Mouse (Mus musculus) c-Kit-negative CD71-positive TER-119-positive erythroid progenitor cells, embryonic 14.5 days (primary cell): ENCODE results near the gene Zfp39.

Experiments
- DNase-seq: peaks from one replicate; pipeline ENCODE4 v3.0.0-alpha.2; 2013; ENCODE audit warnings: low read depth, low spot score

Gene Zfp39

DNA sequence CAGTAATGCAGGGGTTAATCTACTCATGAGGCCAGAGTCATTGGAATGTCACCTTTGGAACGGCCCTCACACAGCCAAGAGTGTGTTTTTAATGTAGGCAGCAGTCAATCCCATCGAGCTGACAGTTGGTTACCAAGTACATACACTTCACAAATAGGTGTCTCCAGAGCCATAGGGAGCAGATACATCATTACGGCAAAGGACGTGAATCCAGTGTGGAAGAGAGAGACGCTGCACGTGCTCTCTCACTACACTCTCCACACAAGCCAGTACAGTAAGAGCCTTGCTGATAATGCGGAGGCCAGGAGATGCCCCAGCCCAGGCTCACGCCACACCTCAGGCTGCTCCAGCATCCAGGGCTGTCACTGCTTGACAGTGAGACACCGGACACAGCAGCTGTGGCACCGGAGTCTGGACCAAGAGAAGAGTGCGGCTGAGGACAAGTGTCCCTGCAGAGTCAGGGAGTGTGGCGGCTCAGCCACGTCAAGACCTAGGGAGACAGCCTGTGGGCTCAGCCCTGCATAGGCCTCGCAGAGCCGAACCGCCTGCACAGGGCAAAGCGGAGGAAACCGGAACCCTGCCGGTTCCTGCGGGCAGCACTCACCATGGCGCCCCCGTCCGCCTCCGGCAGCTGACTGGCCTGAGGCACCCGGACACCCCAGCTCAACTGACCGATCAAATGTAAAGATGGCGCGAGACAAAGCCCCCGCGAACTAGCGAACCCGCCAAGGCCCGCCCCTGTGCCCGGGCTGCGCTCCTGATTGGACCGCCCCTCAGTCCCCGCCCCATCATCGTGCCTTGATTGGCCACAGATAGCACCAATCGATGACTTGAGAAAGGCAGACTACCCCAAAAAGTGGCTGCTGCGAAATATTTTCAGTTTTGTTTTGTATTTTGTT is at the start of gene Zfp39:
Zfp39 (minus strand) TSS at position 715 of the 899 bp plus-strand sequence.
- peak; percentile 92 for DNase-seq

DNA sequence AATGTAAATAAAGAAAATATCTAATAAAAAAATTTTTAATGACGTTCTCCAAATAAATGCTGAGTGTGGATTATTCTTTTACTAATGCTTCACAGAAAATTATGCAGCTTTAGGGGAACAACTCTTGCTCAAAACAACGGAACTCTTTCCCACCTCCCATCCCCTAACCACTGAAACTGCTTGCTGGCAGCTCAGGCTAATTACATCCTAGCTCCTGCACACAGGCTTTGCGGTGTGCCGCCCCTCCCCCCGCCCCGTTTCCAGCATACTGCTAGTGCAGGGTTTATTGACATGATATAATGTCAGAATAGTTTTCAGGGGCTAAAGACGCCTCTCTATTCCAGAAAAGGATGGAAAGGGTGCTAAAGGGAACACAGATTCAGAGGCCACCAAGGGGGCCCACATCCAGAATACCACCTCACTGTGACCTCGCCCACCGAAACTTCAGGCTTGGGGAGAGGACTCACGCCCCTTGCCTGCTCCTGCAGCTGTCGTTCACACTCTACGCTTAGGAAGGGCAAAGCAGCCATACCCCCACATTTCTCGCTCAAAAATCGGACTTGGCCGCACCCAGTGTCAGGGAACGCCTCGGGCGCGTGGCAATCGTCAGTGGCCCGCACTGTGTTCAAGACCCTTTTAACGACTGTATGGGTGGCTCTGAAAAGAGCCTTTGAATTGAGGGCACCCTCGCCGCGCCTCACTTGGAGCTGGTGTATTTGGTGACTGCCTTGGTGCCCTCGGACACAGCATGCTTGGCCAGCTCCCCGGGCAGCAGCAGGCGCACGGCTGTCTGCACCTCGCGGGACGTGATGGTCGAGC is 49.5 kb upstream of the Zfp39 start:
- no peak for DNase-seq

DNA sequence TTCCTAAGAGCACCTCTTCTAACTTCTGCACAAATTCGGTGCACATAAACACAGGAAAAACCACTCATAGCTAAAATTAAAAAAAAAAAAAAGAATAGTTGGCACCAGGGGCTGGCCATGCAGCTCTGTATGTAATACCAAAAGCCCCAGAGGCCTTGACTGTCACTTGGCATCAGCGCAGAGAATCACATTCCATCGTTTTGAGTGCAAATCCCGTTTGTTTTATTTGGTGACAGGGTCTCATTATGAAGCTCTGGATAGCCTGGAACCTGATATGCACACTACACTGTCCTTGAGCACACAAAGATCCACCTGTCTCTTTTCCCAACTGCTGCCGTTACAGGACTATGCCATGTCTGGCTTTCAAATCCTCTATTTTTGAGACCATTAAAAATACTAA is 47.2 kb upstream of the Zfp39 start:
- no peak for DNase-seq

DNA sequence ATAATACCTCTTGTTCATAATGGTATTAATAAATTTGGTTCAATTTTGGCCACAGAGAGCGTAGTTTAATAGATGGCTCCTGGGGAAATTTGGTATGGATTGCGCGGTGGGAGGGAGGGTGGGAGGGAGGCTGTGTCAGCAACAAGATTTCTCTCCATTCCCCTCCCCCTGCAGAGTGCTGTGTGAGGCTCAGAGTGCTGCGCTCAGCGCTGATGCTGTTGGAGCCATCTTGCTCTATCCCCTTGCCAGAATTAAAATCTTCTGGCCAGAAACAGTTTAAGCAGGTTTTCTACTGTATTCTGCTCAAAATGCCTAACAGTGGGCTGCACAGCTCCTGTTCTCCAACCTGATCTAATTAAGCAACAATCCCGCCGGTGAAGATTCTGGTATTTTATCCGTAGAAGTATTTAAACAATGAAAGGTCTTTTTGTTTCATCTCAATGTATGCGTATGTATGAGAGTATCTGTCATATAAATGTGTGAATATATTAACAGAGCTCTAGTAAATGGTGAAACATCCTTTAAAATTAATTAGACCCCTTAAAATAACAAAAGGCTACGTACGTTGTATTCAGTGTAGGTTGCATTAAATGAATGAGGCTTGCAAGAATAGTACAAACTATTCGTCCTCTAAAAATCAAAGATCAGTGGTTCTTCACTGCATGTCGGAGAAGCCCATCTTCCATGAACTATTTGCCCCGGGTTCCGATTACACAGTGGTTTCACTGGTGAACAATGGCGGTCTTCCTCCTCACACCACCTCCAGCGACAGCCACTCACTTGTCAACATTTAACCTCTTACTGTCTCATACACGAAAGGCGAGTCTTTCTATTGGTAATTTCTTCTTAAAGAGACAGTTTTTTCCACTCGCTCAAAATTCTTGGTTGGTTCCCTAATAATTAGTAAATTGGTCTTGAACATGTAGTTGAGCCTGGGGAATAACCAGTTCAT is 45.7 kb upstream of the Zfp39 start:
- DNase-seq: no peak

DNA sequence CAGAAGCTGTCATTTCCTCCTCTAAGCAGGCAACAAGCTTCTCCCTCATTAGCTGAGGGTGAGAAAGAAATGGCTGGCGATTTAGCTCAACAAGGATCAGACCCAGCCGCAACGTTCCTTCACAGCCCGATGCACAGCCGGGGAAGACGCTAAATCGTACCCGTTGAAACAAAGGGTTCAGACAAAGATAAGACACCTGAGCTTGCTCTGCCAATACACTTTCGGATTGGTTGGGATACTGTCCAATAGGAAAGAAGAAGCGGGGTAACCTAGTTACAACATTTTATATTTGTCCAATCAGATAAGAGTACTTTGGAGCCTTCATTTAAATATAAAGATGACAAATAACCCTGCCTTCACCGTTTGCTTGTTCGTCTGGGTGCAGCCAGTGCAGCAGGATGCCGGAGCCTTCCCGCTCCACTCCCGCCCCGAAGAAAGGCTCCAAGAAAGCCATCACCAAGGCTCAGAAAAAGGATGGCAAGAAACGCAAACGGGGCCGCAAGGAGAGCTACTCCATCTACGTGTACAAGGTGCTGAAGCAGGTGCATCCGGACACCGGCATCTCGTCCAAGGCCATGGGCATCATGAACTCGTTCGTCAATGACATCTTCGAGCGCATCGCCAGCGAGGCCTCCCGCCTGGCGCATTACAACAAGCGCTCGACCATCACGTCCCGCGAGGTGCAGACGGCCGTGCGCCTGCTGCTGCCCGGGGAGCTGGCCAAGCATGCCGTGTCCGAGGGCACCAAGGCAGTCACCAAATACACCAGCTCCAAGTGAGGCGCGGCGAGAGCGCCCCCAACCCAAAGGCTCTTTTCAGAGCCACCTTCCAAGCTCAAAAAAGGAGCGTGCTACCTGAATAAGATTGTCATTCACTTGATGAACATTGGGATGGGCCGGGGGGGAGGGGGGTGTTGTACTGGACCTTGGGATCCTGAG is 44.8 kb upstream of the Zfp39 start, which contains the start of gene Hist3h2ba:
Hist3h2ba (plus strand) TSS at position 379 of the 938 bp plus-strand sequence.
- DNase-seq: no peak

DNA sequence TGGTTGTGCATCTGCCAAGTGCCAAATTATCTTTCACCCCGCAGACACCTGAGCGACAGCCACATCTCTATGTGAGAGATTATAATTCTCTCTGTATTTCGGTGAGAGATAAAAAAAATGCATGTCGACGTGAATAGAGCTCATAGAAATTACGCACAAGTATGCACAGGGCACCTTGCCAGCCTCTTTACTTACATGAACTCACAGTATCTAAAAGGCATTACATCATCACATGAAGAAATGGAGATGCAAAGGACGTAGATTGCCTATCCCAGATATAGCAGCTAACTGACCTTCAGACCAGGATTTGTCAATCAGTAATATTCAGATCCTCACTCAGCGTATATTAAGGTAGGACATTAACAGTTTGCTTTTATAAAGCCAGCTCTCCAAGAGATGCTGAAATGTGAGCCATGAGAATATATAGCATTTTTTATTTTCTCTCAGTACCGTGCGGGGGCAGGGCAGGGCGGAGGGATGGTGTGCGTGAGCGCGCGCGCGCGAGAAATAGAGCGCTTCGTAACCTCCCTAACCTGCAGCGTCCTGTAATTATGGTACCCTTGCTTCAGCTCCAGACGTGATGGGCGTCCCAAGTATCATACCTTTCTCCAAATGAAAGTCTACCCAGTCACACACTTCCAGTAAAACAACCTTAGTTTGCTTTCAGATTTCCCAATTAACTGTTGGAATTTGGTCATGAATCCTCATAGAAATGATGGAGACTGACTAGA is 43.9 kb upstream of the Zfp39 start:
- no peak for DNase-seq

DNA sequence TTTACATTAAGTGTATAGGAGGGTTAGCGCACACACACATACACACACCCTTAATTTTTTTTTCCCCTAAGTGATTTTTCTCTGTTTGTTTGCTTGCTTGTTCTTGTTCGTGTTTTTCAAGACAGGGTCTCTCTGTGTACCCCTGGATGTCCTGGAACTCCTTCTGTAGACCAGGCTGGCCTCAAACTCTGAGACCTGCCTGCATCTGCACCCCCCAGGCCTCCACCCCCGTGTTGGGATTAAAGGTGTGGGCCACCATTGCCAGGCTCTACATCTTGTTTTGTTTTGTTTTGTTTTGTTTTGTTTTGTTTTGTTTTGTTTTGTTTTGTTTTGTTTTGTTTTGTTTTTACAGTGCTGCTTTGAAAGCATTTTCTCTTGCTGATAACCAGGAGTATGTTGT is 43.3 kb upstream of the Zfp39 start:
- DNase-seq: no peak

DNA sequence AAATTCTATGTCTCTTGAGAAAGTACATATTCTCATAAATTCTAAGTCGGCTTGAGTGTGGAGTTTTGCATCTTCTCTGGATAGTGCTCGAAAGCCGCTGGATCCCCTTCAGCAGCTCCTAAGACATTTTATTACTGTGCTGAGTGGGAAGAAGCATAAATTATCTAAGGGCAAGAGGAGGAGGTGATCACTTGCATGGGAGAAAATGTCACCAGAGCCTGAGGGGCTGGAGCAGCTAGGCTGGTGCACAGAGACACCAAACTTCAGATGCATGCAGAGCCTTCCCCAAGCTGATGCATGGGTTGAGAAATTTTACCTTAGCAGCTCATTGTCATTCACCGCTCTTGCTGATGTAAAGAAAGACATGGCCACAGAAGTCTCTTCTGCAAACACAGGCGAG is 40.1 kb upstream of the Zfp39 start:
- no peak for DNase-seq

DNA sequence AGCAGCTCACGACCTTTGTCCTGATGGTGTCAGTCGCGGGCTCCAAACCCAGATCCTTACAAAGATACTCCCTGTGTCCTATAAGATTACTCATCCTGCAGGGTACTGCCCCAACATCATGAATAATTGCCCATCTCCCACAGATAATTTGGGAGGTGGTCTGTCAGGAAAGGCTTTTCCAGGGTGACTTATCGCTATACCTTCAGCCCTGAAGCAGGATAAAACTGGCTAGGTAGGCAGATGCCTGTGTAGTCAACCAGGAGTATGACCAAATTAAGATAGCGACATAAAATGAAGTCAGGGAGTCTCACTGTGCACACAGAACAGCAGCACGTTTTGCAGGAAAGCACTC is 35.0 kb upstream of the Zfp39 start:
- no peak for DNase-seq

DNA sequence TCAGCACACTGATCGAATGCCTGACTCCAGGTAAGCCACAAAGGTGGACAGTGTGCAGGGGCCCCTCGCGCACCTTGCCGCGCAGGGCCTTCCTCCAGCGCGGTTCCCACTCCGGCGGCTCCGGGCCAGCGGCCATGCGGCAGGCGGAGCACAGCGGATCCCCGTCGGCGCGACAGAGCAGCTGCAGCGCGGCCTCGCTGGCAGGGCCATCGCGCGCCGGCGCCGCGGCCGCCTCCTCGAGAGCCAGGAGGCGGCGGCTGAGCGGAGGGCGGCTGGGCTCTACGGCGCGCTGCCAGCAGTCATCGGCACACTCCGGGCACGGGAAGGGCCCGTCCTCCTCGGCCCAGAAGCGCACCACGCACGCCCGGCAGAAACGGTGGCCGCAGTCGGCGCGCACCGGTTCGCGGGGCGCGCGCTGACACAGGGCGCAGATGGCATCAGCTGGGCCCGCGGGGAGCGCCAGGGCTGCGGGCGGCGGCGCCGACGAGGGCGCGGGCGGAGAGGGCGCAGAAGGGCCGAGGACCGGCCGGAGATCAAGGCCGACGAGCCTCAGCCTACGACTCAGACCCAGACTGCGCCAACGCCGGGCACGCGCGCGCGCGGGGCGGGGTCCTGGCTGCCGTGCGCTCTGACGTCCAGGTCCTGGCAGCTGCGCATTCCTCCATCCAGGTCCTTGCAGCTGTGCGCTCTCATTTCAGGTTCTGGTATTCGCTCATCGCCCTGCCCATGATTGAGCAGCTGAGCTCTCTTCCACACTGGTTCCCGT is 34.5 kb upstream of the Zfp39 start, which contains the start of gene Rnf187:
Rnf187 (minus strand) TSS at position 595 of the 766 bp plus-strand sequence.
- DNase-seq: peak; percentile 70

DNA sequence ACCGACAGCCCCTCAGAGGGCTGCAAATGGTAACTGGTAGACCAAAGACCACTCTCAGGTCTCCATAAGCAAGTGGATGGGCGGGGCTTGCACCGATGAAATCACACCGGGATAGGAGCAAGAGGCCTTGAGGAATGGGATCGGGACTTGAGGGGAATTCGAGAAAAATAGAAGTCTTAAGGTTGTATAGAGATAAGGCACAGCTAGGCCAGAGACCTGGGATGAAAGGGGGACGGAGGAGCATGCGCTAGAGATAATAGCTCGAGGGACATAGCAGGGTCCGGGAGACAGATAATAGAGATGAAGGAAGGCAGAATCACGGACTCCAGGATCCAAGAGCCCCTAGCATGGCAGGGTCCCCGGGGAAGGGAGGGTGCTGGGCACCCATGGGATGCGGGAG is 33.9 kb upstream of the Zfp39 start:
- DNase-seq: no peak

DNA sequence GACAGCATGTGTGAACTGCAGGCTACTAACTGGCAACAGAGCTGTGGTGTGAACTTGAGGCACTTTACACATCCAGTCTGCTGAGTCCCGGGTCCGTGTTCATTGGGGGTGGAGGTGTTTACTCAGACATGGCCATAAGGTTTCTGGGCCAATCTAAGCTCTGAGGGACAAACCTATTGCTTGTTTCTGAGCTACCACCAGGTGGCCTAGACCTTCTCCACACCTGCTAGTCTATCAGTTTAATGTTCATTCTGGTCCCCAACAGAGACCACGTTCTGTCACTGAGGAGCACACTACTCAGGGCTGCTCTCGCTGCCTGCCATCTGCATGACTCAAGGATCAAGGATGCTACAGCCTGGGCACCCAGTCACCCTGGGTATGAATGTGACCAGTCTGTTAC is 27.6 kb upstream of the Zfp39 start:
- DNase-seq: no peak

DNA sequence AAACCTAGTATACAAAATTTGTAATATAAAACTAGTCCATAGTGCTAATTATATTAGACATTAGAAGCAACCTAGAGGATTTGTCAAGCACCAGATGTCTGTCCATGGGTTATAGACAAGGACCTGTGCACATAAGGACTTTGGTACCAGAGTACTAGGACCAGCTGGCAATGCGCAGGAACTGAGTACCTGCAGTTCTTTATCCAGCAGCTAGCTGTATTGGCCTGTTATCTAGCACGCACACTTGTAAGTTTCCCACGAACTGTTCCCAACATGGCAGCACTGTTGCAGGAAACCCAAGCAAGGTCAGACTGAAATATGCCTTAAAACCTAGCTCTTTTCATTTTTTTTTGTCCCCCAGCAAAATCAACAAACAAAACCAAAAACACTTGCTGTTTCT is 26.2 kb upstream of the Zfp39 start:
- DNase-seq: no peak

DNA sequence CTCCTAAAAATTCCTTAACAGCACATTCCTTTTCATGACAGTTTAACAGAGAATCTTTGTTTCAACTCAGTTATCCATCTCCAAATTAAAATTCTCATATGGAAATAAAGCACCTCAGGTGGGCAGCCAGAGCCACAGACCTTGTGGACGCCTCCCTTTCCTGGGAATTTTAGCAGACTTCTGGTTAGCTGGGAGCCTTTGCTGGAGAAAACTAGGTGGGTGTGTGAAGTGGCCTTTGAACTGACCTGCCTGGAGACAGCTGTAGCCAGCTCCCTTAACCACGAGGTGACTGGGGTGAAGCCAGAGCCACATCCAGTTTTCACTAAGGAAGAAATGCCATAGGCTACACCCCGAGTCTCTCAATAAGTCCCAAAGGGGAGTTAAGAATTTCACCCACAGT is 25.6 kb upstream of the Zfp39 start:
- DNase-seq: no peak

DNA sequence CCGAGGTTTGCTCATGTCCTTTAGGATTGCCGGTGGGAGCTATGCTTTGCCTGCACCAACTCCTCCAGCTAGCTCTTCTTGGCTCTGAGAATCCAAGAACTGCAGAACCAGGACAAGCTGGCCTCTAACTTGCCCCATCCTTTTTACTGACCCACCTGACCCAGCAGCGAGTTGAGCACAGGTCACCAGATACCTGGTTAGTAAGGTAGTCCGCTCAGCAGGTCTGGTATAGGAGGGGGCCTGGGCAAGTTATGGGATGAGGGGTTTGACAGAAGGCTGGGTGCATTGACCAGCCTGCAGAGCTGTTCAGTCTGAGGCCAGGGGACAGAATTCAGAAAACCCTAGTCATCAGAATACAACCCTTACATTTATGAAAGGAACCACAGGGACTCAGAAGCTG is 25.0 kb upstream of the Zfp39 start:
- DNase-seq: no peak

DNA sequence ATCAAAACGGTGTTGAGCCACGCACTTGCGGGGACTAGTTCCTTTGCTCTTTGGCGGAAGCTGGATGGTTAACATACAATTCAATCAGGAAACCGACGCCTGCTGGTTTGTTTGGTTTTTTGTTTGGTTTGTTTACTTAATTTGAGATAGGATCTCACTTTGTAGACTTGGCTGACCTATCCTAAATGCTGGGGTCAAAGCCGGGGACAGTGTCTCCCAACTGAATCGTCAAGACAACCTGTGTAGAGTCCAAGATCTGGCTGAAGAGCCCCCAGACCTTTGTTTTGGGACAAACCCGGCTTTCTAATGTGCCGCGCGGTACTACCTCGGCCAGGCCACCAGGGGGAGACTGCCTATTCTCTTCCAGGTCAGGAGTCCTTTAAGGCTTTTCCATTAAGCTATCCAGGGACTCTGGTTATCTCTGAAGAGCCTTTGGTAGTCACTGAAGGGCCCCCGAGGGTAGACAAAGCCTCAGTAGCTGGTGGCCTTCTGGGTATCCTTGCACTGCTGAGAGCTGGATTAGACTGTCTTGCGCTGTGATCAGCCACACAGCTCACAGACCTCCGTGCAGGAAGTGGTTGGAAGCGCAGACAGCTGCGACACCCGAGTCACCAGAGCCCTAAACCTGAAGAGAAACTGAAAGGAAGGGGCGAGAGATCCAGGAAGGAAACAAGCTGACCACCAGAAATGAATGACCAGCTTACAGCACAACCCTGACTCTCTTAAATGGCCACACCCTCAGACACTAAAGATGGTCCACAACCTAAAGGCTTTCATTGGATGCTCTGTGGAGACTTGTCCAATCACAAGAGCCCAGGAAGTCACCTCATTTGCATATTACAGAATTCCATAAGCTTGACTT is 24.0 kb upstream of the Zfp39 start:
- no peak for DNase-seq

DNA sequence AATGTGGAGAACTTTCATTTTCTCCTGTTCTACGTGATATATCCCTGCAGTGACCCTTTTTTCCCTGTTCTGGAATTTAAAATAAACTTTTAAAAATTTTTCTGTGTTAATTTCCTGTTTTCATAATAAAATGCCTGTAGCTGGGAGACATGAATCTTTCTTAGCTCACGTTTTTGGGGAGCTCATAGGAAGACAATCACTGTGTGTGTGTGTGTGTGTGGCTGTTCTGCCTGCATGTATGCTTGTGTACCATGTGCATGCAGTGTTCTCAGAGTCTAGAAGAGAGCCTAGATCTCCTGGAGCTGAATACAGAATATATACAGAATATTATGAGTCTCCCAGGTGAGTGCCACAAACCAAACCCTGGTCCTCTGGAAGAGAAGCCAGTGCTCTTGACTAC is 23.0 kb upstream of the Zfp39 start:
- DNase-seq: no peak

DNA sequence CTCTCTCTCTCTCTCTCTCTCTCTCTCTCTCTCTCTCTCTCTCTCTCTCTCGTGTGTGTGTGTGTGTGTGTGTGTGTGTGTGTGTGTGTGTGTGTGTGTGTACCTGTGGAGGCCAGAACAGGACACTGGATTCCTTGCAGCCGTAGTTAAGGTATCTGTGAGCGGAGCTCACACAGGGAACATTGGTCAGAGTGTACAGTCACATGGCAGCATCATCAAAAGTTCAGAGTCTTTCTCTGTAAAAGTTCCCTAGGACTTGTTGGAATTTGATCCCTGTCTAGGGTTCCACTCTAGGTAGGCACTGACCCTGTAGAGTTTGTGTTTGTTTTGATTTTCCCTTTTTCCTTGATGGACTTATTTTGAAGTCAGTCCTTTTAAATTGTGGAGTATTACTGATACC is 22.6 kb upstream of the Zfp39 start:
- no peak for DNase-seq
